ENCODE assay signal across 9 mouse cellular contexts in the genomic region with DNA sequence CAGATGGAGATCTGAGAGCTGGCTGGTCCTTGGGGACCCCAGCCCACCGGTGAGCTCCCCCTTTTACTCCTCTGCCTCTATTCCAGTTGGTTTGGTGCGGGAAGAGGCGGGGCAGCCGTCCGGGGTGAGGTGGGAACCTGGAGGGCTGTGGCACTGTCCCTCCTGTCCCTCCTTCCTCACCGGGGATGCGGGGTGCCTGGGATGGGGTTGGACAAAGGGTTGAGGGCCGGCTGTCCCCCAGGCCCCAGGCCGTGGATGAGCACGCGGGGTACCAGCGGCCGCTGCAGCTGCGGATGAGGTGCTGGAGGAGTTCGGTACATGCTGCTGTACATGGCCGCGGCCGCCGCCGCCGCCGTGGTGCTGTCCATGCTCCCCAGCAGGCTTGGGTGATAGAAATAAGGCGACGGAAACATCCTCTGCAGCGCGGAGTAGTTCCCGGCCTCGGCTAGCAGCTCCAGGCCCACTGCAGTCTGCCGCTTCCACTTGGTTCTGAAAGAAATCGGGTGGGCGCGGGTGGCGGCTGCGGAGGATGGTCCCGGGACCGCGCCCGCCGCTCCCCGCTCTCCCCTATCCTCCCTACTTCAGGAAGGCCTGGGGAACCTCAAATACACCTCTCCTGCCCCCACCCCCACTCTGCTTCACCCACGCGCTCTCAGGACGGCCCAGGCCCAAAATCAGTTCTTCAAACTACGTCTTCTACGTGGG. TPM values are rescaled to one million over a fixed set of nuclear protein-coding genes. Genes with fewer than 3 reads are reported as not detected.
A peak's percentile ranks its signal among the peaks of the same experiment; 100 is the strongest.
DNase-seq lines count a peak whose midpoint lies in the region; ATAC-seq and TF ChIP-seq lines count a peak whose summit lies in the region.
"Had no signal": no experiment of that assay in that cellular context is flagged by ENCODE, and none has a peak within 500 bp of the region (broad histone marks: within the 10 kb centered on the region; RNA-seq: fewer than 3 reads in every experiment).

No protein-coding gene starts in this region.

- H3K4me2 ChIP-seq in lung, embryonic 14.5 days: no peak overlapping the region
- no peak overlapping the region for H3K4me2 ChIP-seq in intestine, embryonic 16.5 days (ENCODE audit: low read depth, low read length)

- TF ChIP-seq POLR2A in small intestine, adult 2 months (IDR thresholded peaks at IDR 0.05; ENCODE audit: low read depth, low read length): no peak

- ATAC-seq in lung, embryonic 14.5 days (ENCODE audit: insufficient read depth): peak; percentile 53; the same call in 1 of the 2 replicates
- no peak for ATAC-seq in intestine, embryonic 16.5 days

- H3K27me3 ChIP-seq in lung, embryonic 14.5 days (ENCODE audit: insufficient read depth, low read length): peaks cover 96% of the 10 kb centered on the region
- peaks cover 100% of the 10 kb centered on the region for H3K27me3 ChIP-seq in embryonic facial prominence, embryonic 10.5 days (replicated peaks; ENCODE audit: low read depth, poor library complexity, severe bottlenecking)
- peaks cover 87% of the 10 kb centered on the region for H3K27me3 ChIP-seq in intestine, embryonic 16.5 days (replicated peaks; ENCODE audit: control insufficient read depth, insufficient read depth, low read length)
- peaks cover 79% of the 10 kb centered on the region for H3K27me3 ChIP-seq in small intestine, adult 2 months (ENCODE audit: control insufficient read depth, insufficient read depth, low read length)

- WGBS in lung, embryonic 14.5 days: under 1% methylated on average over 45 of the region's 45 CpGs
- WGBS in embryonic facial prominence, embryonic 10.5 days: under 1% methylated on average over 45 of the region's 45 CpGs
- WGBS in intestine, embryonic 16.5 days: under 1% methylated on average over 45 of the region's 45 CpGs
- WGBS in small intestine, adult 2 months: 3% methylated on average over 45 of the region's 45 CpGs

- H3K4me3 ChIP-seq in lung, embryonic 14.5 days (ENCODE audit: low read depth, low read length): 0 out of 2 replicates have a peak overlapping the region, but pooled peaks have one; percentile 8
- H3K4me3 ChIP-seq in embryonic facial prominence, embryonic 10.5 days: peak overlapping the region; percentile 37
- 0 out of 2 replicates have a peak overlapping the region, but pooled peaks have one; percentile 2 for H3K4me3 ChIP-seq in intestine, embryonic 16.5 days (ENCODE audit: low read length)
- H3K4me3 ChIP-seq in small intestine, adult 2 months (ENCODE audit: low read depth, low read length): peak overlapping the region; percentile 3; the same call in 1 of the 2 replicates
- no peak overlapping the region for H3K4me3 ChIP-seq in left cerebral cortex, adult 2 months

- intact Hi-C loops in left cerebral cortex, adult 2 months (cut with DNase I): no loop called here

- H3K9me3 ChIP-seq in lung, embryonic 14.5 days (ENCODE audit: low read depth, low read length): no peaks in the 10 kb centered on the region
- no peaks in the 10 kb centered on the region for H3K9me3 ChIP-seq in embryonic facial prominence, embryonic 10.5 days
- no peaks in the 10 kb centered on the region for H3K9me3 ChIP-seq in intestine, embryonic 16.5 days (ENCODE audit: control insufficient read depth, low read length)

- no peak overlapping the region for H3K27ac ChIP-seq in lung, embryonic 14.5 days (ENCODE audit: low read depth)
- no peak overlapping the region for H3K27ac ChIP-seq in embryonic facial prominence, embryonic 10.5 days (replicated peaks)
- no peak overlapping the region for H3K27ac ChIP-seq in intestine, embryonic 16.5 days (ENCODE audit: low read length)
- H3K27ac ChIP-seq in small intestine, adult 2 months (ENCODE audit: insufficient read depth, low read depth, low read length): no peak overlapping the region
- no peak overlapping the region for H3K27ac ChIP-seq in left cerebral cortex, adult 2 months

- no peak overlapping the region for H3K9ac ChIP-seq in lung, embryonic 14.5 days
- H3K9ac ChIP-seq in intestine, embryonic 16.5 days (ENCODE audit: low read depth, low read length): no peak overlapping the region

- no peak for TF ChIP-seq CTCF in lung, embryonic 14.5 days (IDR thresholded peaks at IDR 0.05; ENCODE audit: low read depth)
- no peak for TF ChIP-seq CTCF in small intestine, adult 2 months (IDR thresholded peaks at IDR 0.05; ENCODE audit: extremely low read depth, insufficient read length, insufficient replicate concordance, low read depth, low read length)
- TF ChIP-seq CTCF in left cerebral cortex, adult 2 months (IDR thresholded peaks at IDR 0.05): no peak

- H3K36me3 ChIP-seq in lung, embryonic 14.5 days (ENCODE audit: insufficient read depth): no peaks in the 10 kb centered on the region
- H3K36me3 ChIP-seq in embryonic facial prominence, embryonic 10.5 days (replicated peaks): no peaks in the 10 kb centered on the region
- H3K36me3 ChIP-seq in intestine, embryonic 16.5 days (ENCODE audit: control insufficient read depth, insufficient read depth, low read length): no peaks in the 10 kb centered on the region
- no peaks in the 10 kb centered on the region for H3K36me3 ChIP-seq in small intestine, adult 2 months (ENCODE audit: control insufficient read depth, insufficient read depth, low read length)

- no peaks in the 10 kb centered on the region for H3K4me1 ChIP-seq in lung, embryonic 14.5 days (ENCODE audit: insufficient read depth)
- peaks cover 19% of the 10 kb centered on the region for H3K4me1 ChIP-seq in embryonic facial prominence, embryonic 10.5 days
- peaks cover 7% of the 10 kb centered on the region for H3K4me1 ChIP-seq in intestine, embryonic 16.5 days (ENCODE audit: control insufficient read depth, insufficient read depth, low read length)
- peaks cover 4% of the 10 kb centered on the region for H3K4me1 ChIP-seq in small intestine, adult 2 months (ENCODE audit: control insufficient read depth, insufficient read depth, insufficient read length, low read length)

- no peak for DNase-seq in lung, embryonic 14.5 days
- DNase-seq in lung, postnatal 25 days (ENCODE audit: low spot score): no peak
- peak; percentile 69 for DNase-seq in embryonic facial prominence, embryonic 10.5 days (ENCODE audit: low spot score)
- no peak for DNase-seq in yolk sac, embryonic 10.5 days (ENCODE audit: low spot score)
- DNase-seq in gastrocnemius, postnatal 25 days: no peak
- no peak for DNase-seq in left cerebral cortex, adult 2 months (ENCODE audit: extremely low spot score in 1 of 2, low spot score in 2 of 2)

RNA-seq across cellular contexts. Expression of a gene that starts 4.6 kb away (rescaled TPM):
- not detected in 2 replicates for polyA plus RNA-seq in lung, embryonic 14.5 days (2014; fragmentation: Nextera tagmentation; extraction: Ambion mirVana)
- 0.13 and 0.14 TPM in 2 replicates for polyA plus RNA-seq in embryonic facial prominence, embryonic 10.5 days (2016; fragmentation: Nextera tagmentation; extraction: Ambion mirVana)
- polyA plus RNA-seq in intestine, embryonic 16.5 days (2015; fragmentation: Nextera tagmentation; extraction: Ambion mirVana): not detected in 2 replicates
- polyA plus RNA-seq in small intestine, adult 2 months (2012; rRNA removed): not detected in 2 replicates
- not detected for total RNA-seq in gastrocnemius, postnatal 25 days (2021)
- total RNA-seq in left cerebral cortex, adult 2 months (2021): under 1 TPM; 0.82 to 0.95 TPM
- total RNA-seq: hematopoietic stem cell, adult 5-6 weeks had no signal
